Mouse (Mus musculus): ENCODE results near the gene Vps37d.

Gene Vps37d

DNA sequence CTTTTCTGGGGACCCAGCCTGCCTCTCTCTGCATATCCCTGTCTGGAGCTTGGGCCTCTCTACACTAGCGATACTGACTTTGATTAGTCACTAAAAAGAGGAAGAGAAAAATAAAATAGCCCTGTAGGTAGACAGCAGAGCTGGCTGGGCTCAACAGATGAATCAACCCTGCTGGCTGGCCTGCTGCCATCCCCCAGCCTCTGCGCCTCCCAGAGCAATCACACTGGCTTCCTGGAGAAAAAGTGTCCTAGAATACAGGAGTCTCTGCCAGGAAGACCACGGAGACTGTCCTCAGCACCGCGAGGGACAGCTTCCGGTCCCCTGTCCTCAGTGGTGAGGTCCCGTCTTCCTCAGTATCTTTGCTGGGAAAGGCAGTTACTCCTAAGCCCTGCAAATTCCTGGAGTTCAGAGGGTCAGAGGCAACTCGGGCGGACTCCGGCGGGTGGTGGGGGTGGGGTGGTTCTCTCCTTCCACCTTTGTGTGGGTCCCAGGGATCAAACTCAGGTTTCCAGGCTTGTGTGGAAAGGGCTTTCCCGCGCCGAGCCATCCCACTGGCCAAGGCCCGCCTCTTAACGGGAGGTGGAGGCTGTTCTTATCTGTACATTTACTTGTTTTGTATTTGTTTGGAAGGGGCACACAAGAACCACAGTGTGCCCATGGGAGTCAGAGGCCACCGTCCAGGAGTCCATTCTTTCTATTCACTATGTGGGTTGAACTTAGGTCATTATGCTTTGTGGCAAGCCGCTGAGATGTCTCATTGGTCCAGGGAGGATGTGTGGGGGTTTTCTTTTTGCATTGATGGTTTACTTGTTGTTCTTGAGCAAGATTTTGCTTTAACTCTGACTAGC, 48.8 kb downstream of the Vps37d start:
- peak; percentile 79 for DNase-seq (ENCODE audit: low spot score)

DNA sequence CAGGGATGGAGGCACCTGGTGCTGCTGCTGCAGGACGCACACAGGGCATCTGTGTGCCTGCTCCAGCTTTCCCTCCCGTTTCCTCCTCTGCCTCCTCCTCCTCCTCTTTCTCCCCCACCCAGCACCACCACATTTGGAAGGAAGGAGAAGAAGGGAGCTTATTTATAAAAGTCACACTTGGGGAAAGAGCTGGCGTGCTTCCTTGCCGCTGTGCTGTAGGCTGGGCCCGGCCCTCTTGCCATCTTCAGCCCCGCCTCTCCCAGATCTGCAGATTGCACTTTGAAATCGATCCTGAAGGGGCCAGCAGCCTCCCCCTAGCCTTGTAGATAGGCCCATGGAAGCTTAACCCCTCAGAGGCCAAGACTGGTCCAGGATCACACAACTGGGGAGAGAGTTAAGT, 52.2 kb downstream of the Vps37d start:
- no peak for DNase-seq (ENCODE audit: low spot score)

DNA sequence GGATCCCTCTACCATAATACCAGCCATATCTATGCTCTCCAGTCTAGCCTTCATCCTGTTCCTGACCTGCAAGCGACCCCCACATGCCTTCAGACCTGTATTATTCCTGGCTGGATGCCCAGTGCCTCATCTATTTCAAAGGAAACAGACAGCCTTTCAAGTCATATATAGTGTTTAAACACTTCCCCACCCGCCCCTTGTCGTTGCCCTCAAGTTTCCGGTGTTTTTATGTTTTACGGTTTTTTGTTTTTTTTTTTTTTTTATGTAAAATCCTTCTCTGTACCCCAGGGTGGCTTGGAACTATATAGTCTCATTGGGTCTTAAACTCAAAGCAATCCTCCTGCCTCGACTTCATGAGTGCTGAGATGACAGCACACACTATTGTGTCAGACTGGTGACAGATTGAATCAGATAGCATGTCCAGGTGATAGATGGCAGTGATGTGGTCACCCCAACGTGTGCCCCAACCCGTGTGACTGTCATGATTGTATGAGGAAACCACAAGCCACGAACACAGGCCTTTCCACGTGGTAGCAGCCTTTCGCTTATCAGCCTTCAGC, 53.3 kb downstream of the Vps37d start:
- no peak for DNase-seq (ENCODE audit: low spot score)

DNA sequence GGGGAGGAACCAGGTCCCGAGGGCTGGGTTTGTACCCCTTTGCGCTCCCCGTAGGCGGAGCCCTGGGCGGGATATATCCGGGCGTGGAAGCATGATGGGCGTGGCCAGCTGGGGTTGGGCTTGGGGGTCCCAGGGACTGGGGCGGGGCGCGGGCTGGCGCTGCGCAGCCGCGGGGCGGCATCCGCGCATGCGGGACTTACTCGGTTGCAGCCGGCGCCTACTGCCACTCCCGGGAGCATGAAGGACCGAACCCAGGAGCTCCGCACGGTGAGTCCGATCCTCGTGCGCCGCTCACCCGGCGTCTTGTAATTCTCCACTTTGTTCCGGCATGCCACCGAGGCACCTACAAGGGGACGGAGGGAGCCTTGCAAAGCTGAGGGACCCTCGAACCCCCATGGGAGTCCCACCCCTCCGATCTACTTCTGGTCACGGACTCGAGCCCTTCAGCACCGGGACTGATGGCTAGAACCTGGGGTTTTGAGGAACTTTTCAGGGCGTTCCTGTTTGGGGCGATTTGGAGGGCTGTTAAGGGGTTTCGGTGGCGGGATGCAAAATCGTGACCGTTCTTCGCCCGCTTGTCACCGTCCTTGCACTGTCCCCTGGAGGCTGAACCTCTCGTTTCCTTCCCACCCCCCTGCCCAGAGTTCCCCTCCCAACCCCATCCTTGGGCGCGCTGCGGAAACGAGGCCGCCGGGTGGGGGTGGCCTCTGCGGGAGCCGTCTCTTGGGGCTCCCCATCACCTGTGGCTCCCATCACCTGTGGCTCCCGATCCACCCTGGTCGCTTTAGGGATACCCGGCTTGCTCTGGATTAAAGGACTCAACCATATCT, 54.5 kb downstream of the Vps37d start, which contains the start of gene Stx1a:
Gene Stx1a, plus strand, starts transcription at position 139 of the 830 bp plus-strand sequence.
- peak; percentile 96 for DNase-seq (ENCODE audit: low spot score)

Measured in testis, postnatal 10 days (tissue).